Mouse (Mus musculus): Measurements from ENCODE around the gene Fcgr3. TPM values are rescaled to one million over a fixed set of nuclear protein-coding genes. Genes with fewer than 3 reads are reported as not detected.
"Not testable (repeated sequence)": the region's sequence is repeated elsewhere in the genome, so short reads cannot be mapped to it uniquely, and the experiment has no call there.

The Fcgr3 gene
- polyA plus RNA-seq, 1 experiment from 2014 or later = 26.1 TPM

DNA sequence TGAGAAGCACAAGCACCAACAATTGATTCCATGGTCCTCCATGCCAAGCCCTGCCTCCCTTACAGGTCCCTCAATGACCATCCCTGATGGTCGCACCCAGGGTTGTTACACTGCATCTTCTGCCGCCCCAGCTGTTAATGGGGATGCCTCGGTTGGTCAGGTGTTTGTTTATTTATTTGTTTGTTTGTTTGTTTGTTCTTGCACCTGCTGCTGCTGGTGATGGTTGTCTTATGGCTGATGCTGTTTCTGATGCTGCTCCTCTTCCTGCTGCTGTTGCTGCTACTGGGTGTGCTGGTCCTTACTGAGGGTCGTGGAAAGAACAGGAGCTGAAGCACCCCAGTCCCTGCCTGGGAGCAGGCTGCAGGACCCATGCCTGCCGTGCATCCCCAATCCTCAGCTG, 3.2 kb upstream of the Fcgr3 start:
- not testable (repeated sequence) for H3K4me2 ChIP-seq (replicated peaks); H3K9ac ChIP-seq; H3K27ac ChIP-seq (replicated peaks); H3K4me3 ChIP-seq (replicated peaks); ATAC-seq (ENCODE audit: insufficient number of reproducible peaks, low FRiP score, low TSS enrichment, low read depth); H3K9me3 ChIP-seq (replicated peaks); H3K36me3 ChIP-seq
- 57% methylated on average over 5 of the region's 5 CpGs for WGBS
- H3K4me1 ChIP-seq = peaks cover 13% of the 10 kb centered on the region
- H3K27me3 ChIP-seq = peaks cover 36% of the 10 kb centered on the region

DNA sequence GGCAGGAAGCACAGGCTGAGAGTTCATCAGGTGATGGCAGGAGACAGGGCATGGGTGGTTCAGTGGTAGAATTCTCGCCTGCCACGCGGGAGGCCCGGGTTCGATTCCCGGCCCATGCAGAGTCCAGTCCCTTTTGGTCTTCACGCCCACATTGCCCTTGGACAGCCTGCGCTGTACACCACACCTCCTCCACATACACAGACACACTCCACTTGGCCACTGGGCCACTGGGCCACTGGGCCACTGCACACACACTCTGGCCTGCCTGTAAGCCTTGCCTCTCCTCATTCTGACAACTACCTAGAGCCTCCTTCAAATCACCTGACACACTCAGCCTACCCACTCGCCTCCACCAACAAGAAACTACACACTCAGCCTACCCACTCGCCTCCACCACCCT, 1.8 kb upstream of the Fcgr3 start:
- H3K9ac ChIP-seq; H3K4me3 ChIP-seq (replicated peaks); H3K9me3 ChIP-seq (replicated peaks); H3K27ac ChIP-seq (replicated peaks); H3K4me2 ChIP-seq (replicated peaks); H3K36me3 ChIP-seq: not testable (repeated sequence)
- Histone ChIP-seq H3K4me1 (peaks cover 13% of the 10 kb centered on the region), H3K27me3 (peaks cover 38% of the 10 kb centered on the region)
- ATAC-seq (ENCODE audit: insufficient number of reproducible peaks, low FRiP score, low TSS enrichment, low read depth) = 0 out of 2 replicates have a peak, but pooled peaks have one; percentile 11
- WGBS = 34% methylated on average over 3 of the region's 10 CpGs

DNA sequence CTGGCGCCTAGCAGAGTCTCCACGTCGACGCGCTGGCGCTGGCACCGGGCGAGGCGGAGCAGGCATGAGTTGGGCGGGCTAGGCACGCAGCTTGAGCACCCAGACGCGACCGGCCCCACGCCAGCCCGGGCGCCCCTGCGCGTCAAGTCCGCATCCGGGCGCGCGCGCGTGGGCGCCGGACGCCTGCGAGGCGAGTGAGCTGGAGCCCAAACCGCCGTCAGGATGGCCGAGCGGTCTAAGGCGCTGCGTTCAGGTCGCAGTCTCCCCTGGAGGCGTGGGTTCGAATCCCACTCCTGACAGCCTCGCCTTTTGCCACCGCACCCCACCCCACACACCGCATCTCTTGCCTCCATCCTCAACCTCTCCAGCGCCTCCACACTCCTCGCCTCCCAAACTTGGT, 1.0 kb upstream of the Fcgr3 start:
- H3K9me3 ChIP-seq (replicated peaks); H3K27ac ChIP-seq (replicated peaks); H3K36me3 ChIP-seq; H3K9ac ChIP-seq: not testable (repeated sequence)
- Histone ChIP-seq H3K27me3 (peaks cover 36% of the 10 kb centered on the region), H3K4me1 (peaks cover 13% of the 10 kb centered on the region), H3K4me3 (replicated peaks) (peak overlapping the region; percentile 38), H3K4me2 (replicated peaks) (peak overlapping the region; percentile 49)
- WGBS = 6% methylated on average over 30 of the region's 45 CpGs
- peak; percentile 2; the same call in 1 of the 2 replicates for ATAC-seq (ENCODE audit: insufficient number of reproducible peaks, low FRiP score, low TSS enrichment, low read depth)

- H3K4me2 ChIP-seq (replicated peaks) = peak overlapping the region; percentile 44
- H3K27ac ChIP-seq (replicated peaks); H3K9me3 ChIP-seq (replicated peaks); H3K36me3 ChIP-seq; H3K9ac ChIP-seq: not testable (repeated sequence)
- H3K4me3 ChIP-seq (replicated peaks) = peak overlapping the region; percentile 33
- H3K4me1 ChIP-seq = peaks cover 13% of the 10 kb centered on the region
- peaks cover 36% of the 10 kb centered on the region for H3K27me3 ChIP-seq
- peak; percentile 56 for ATAC-seq (ENCODE audit: insufficient number of reproducible peaks, low FRiP score, low TSS enrichment, low read depth)
- whole genome bisulfite sequencing = 2% methylated on average over 26 of the region's 35 CpGs
These were observed 480 bp upstream of the Fcgr3 start for GRCm38 (mm10) chr1:171065243-171065587.

DNA sequence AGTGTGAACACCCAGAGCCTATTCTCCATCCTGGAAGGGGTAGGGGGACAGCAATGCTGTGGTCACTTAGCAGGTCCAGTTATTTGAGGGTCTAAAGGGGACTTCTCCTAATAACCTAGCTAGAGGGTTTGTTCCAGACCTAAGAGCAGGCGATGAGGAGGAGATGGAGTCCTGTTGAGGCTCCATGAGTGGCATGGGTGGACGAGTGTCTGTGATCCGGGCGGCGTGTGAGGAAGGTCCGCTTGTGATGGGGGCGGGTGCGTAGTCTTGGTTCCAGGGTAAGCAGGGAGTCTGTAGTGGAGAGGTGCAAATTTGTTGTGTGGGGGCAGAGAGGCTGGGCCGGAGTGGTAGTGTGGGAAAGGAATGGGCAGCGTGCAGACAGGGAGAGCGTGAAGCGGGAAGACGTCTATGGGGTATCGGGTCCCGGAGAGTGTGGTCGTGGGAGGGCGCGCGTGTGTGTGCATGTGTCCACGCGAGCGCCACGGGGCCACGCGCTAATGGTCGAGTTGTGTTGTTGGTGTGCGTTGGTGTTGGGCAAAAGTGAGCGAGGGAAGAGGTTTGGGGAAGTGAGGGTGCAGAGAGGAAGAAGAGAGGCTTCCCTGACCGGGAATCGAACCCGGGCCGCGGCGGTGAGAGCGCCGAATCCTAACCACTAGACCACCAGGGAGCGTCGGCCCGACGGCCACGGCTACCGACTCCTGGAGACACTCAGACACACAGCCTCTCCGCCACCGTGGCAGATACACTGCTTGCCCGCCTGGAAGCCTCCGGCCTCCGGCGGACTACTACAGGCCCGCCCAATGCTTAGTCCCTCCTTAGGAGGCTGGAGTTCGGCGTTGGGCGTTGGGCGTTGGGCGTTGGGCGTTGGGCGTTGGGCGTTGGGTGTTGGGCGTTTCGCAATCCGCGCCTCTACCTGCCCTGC, 905 bp downstream of the Fcgr3 start:
- H3K9ac ChIP-seq; H3K27ac ChIP-seq (replicated peaks); H3K9me3 ChIP-seq (replicated peaks); H3K36me3 ChIP-seq: not testable (repeated sequence)
- Histone ChIP-seq H3K4me3 (replicated peaks) (peak overlapping the region; percentile 33), H3K4me1 (peaks cover 13% of the 10 kb centered on the region), H3K27me3 (peaks cover 28% of the 10 kb centered on the region), H3K4me2 (replicated peaks) (peak overlapping the region; percentile 44)
- peak; percentile 77 for ATAC-seq (ENCODE audit: insufficient number of reproducible peaks, low FRiP score, low TSS enrichment, low read depth)
- 9% methylated on average over 40 of the region's 61 CpGs for WGBS

DNA sequence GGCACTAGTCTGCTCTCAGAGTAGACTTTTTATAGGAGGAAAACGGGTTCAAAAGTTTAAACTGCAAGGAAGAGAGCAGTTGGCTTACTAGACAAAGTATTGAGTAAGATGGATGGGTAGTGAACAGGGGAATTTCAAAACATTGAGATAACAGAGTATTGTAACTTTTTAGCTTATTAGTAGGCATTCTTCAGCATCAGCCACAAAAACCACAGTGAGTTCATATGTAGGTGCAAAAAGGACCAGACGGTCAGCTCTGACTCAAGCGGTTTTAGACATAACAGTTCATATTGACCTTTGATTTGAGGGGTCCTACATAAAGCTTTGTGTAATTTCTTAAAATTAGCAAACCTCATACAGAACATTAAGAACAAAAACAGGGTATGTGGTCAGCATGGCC, 3.2 kb downstream of the Fcgr3 start:
- Histone ChIP-seq H3K36me3 (no peaks in the 10 kb centered on the region), H3K4me2 (replicated peaks) (no peak overlapping the region), H3K4me1 (peaks cover 13% of the 10 kb centered on the region), H3K9me3 (replicated peaks) (no peaks in the 10 kb centered on the region), H3K27ac (replicated peaks) (no peak overlapping the region), H3K9ac (no peak overlapping the region), H3K4me3 (replicated peaks) (no peak overlapping the region), H3K27me3 (peaks cover 25% of the 10 kb centered on the region)
- no peak for ATAC-seq (ENCODE audit: insufficient number of reproducible peaks, low FRiP score, low TSS enrichment, low read depth)
- 84% methylated on average over 3 of the region's 3 CpGs for WGBS

- no peaks in the 10 kb centered on the region for H3K9me3 ChIP-seq (replicated peaks)
- peaks cover 10% of the 10 kb centered on the region for H3K4me1 ChIP-seq
- H3K4me2 ChIP-seq (replicated peaks) = no peak overlapping the region
- H3K9ac ChIP-seq = no peak overlapping the region
- peaks cover 18% of the 10 kb centered on the region for H3K27me3 ChIP-seq
- 38% methylated on average over 10 of the region's 10 CpGs for WGBS
- H3K36me3 ChIP-seq = no peaks in the 10 kb centered on the region
- ATAC-seq (ENCODE audit: insufficient number of reproducible peaks, low FRiP score, low TSS enrichment, low read depth) = no peak
- no peak overlapping the region for H3K4me3 ChIP-seq (replicated peaks)
- H3K27ac ChIP-seq (replicated peaks) = no peak overlapping the region
These were observed 4.3 kb downstream of the Fcgr3 start for GRCm38 (mm10) chr1:171060392-171060791.

DNA sequence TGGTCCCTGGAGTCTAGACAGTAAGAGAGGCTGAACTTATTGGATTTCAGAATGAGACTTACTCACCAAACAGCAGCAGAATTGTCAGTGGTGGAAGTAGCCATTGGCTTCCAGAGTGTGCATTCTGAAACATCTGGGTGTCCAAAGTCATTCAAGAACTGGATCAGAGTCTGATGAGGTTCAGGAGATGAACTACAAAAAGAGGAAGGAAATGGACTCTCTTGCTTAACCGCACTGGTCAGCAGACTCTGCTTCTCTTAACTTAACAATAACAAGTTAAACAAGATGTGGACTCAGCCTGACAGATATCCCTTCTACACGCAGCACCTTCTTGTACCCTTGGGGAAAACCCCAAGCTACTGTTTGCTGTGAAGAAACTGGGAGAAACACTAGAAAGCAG, 5.5 kb downstream of the Fcgr3 start:
- no peaks in the 10 kb centered on the region for H3K9me3 ChIP-seq (replicated peaks)
- WGBS = 72% methylated on average over 2 of the region's 2 CpGs
- ATAC-seq (ENCODE audit: insufficient number of reproducible peaks, low FRiP score, low TSS enrichment, low read depth) = no peak

DNA sequence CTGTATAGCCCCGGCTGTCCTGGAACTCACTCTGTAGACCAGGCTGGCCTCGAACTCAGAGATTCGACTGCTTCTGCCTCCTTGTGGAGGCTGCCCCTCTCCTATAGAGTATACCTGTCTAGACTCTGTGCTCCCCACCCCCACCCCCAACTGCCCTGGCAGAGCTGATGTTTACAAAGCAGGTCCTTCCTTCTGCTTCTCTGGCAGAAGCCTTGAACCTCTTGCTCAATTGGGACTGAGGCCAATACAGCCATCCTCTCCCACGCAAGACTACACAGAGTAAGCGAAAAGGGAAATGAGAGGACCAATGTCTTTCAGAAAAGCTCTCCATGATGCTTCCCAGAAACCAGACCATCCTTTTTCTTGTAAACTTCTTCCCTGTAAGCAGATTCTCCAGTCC, 7.5 kb downstream of the Fcgr3 start:
- Histone ChIP-seq H3K4me3 (replicated peaks) (no peak overlapping the region), H3K36me3 (no peaks in the 10 kb centered on the region), H3K27ac (replicated peaks) (no peak overlapping the region), H3K4me1 (no peaks in the 10 kb centered on the region), H3K4me2 (replicated peaks) (no peak overlapping the region), H3K9ac (no peak overlapping the region), H3K9me3 (replicated peaks) (no peaks in the 10 kb centered on the region), H3K27me3 (no peaks in the 10 kb centered on the region)
- no peak for ATAC-seq (ENCODE audit: insufficient number of reproducible peaks, low FRiP score, low TSS enrichment, low read depth)
- 86% methylated on average over 5 of the region's 5 CpGs for WGBS

More for the DNA sequence above, 5.5 kb downstream of the Fcgr3 start:
- Histone ChIP-seq H3K4me1 (peaks cover 3% of the 10 kb centered on the region; the same call in 1 of the 2 replicates), H3K9ac (no peak overlapping the region), H3K36me3 (no peaks in the 10 kb centered on the region), H3K4me3 (replicated peaks) (no peak overlapping the region), H3K4me2 (replicated peaks) (no peak overlapping the region), H3K27me3 (peaks cover 11% of the 10 kb centered on the region), H3K27ac (replicated peaks) (no peak overlapping the region)

DNA sequence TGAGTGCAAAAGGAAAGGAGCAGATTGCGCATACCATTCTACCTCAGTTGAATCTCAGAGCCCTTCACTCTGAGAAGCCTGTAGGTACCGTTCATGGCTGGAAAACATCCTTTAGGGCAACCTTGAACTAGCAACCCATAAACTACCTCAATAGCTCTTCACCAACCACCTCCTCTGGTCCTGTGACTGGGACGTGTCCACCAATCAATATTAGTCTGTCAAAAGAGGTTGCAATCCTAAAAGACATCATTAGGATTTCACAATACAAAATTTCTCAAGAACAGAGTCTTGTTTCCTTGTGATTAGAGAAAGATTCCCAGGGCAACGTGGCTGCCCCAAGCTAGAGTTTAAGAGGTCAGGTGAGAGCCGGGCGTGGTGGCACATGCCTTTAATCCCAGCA, 11.4 kb downstream of the Fcgr3 start:
- Histone ChIP-seq H3K9me3 (replicated peaks) (no peaks in the 10 kb centered on the region), H3K4me2 (replicated peaks) (no peak overlapping the region), H3K4me3 (replicated peaks) (no peak overlapping the region), H3K36me3 (no peaks in the 10 kb centered on the region), H3K27me3 (no peaks in the 10 kb centered on the region), H3K27ac (replicated peaks) (no peak overlapping the region), H3K9ac (no peak overlapping the region), H3K4me1 (no peaks in the 10 kb centered on the region)
- WGBS = 81% methylated on average over 6 of the region's 6 CpGs
- ATAC-seq (ENCODE audit: insufficient number of reproducible peaks, low FRiP score, low TSS enrichment, low read depth) = no peak

DNA sequence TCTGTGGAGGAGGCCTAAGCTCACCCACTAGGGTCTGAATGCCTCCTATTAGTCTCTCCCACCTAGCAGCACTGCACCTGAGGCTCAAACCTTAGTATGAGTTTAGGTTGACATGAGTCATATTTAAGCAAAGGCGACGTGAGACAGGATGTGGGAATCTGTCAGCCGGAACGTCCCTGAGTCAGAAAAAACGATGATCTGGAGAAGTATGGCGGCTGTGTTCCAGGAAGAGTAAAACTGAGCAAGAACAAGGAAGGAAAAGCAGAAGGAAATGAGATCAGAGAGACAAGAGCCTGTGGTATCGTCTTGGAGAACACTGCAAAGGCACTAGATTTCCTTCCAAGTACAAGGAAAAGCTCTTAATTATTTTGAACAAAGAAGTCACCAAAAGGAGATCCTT, 14.0 kb downstream of the Fcgr3 start:
- Histone ChIP-seq H3K27ac (replicated peaks) (no peak overlapping the region), H3K9me3 (replicated peaks) (no peaks in the 10 kb centered on the region), H3K4me2 (replicated peaks) (no peak overlapping the region), H3K4me3 (replicated peaks) (no peak overlapping the region), H3K4me1 (no peaks in the 10 kb centered on the region), H3K27me3 (no peaks in the 10 kb centered on the region), H3K9ac (no peak overlapping the region), H3K36me3 (no peaks in the 10 kb centered on the region)
- WGBS = 81% methylated on average over 7 of the region's 7 CpGs
- ATAC-seq (ENCODE audit: insufficient number of reproducible peaks, low FRiP score, low TSS enrichment, low read depth) = no peak

DNA sequence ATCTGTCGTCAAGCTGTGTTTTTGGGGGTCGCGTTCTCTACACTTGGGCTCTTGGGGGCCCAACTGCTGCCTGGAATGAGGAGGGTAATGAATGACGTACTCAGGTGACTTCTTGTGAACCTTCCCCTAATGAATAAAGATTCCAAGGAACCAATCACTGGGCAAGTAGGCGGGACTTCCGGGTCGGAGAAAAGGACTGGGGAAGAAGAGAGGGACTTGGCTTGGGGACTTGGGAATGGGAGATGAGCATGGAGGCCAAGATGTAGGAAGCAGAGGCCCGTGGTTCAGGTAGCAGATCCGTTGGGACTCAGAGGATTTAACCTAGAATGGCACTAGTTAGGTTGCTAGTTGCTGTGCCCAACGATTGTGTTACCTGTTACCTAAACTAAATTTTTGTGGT, 15.5 kb downstream of the Fcgr3 start:
- ATAC-seq (ENCODE audit: insufficient number of reproducible peaks, low FRiP score, low TSS enrichment, low read depth) = no peak
- Histone ChIP-seq H3K4me3 (replicated peaks) (peak overlapping the region; percentile 13), H3K27ac (replicated peaks) (no peak overlapping the region), H3K4me2 (replicated peaks) (no peak overlapping the region; the same call in 1 of the 2 replicates), H3K9ac (no peak overlapping the region), H3K9me3 (replicated peaks) (no peaks in the 10 kb centered on the region), H3K27me3 (no peaks in the 10 kb centered on the region), H3K4me1 (peaks cover 2% of the 10 kb centered on the region; the same call in 1 of the 2 replicates), H3K36me3 (no peaks in the 10 kb centered on the region)
- WGBS = 48% methylated on average over 10 of the region's 10 CpGs
